Mouse (Mus musculus): ENCODE data around the gene Drp2. TPM values are rescaled to one million over a fixed set of nuclear protein-coding genes. Genes with fewer than 3 reads are reported as not detected.

Gene Drp2
- 0.81 and 0.98 TPM in 2 replicates for polyA plus RNA-seq (2015; fragmentation: Nextera tagmentation; extraction: Ambion mirVana)

DNA sequence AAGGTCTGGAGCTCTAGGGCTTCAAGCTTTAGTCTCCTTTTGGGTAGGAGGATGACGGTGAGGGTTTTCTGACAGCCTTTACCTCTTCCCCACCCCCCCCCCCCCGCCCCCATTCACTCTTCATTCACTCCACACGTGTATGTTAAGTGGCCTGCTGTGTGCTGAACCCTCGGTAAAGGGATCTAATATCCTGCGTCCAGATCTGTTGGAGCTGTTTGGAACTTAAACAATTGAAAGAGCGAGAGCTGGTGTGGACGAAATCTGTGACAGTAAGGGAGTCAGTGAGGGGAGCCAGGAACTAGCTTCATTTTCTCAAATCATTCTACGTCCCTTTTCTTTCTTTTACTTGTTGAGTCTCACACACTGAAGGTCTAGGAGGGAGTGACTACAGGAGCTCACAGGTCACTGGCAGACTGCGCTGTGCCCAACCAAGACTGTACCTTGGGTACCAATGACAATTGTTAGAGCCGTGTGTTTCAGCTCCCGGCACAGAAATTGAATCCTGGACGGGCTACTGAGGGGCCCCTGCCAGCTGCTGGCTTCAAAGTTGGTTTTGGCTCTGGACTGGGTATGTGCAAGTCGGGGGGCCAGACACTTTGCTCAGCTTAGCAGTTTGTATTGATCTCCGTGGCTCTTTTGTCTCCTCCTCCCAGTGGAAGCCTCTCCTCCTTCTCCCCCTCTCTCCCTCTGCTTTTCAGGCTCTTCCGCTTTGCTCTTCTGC is at the start of gene Drp2:
Gene Drp2, plus strand, starts transcription at position 689 of the 721 bp plus-strand sequence.
- WGBS, result 26% methylated on average over 15 of the region's 15 CpGs
- Histone ChIP-seq H3K27ac (ENCODE audit: low read length) (no peak within 1 kb of the TSS), H3K36me3 (ENCODE audit: control insufficient read depth, insufficient read depth, low read length) (no peaks in the 10 kb centered on the region), H3K4me2 (ENCODE audit: low read depth, low read length) (peak within 1 kb of the TSS; percentile 57), H3K27me3 (replicated peaks; ENCODE audit: control insufficient read depth, insufficient read depth, low read length) (no peaks in the 10 kb centered on the region), H3K4me1 (ENCODE audit: control insufficient read depth, insufficient read depth, low read length) (no peaks in the 10 kb centered on the region), H3K4me3 (ENCODE audit: low read length) (peak within 1 kb of the TSS; percentile 41), H3K9me3 (ENCODE audit: control insufficient read depth, low read length) (no peaks in the 10 kb centered on the region), H3K9ac (ENCODE audit: low read depth, low read length) (peak within 1 kb of the TSS; percentile 25)
- peak; percentile 58 for ATAC-seq

DNA sequence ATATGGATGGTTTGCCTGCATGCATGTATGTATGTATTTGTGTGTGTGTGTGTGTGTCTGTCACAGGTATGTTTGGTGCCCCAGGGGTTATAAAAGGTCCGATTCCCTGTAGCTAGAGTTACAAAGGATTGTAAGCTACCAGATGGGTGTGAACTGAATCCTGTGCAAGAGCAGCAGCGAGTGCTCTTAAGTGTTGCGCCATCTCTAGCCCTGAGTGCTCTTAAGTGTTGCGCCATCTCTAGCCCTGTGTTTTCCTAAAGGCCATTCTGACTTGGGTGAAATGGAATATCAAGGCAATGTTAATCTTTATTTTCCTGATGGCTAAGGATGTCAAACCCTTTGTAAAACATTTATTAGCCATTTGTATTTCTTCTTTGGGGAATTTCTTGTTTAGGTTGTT is 45.0 kb upstream of the Drp2 start:
- no peak for ATAC-seq
- 77% methylated on average over 4 of the region's 4 CpGs for WGBS
- no peak overlapping the region for H3K9ac ChIP-seq (ENCODE audit: low read depth, low read length)
- no peak overlapping the region for H3K4me2 ChIP-seq (ENCODE audit: low read depth, low read length)
- no peaks in the 10 kb centered on the region for H3K36me3 ChIP-seq (ENCODE audit: control insufficient read depth, insufficient read depth, low read length)
- no peaks in the 10 kb centered on the region; the same call in 1 of the 2 replicates for H3K9me3 ChIP-seq (ENCODE audit: control insufficient read depth, low read length)
- no peak overlapping the region for H3K27ac ChIP-seq (ENCODE audit: low read length)
- H3K4me1 ChIP-seq (ENCODE audit: control insufficient read depth, insufficient read depth, low read length), result no peaks in the 10 kb centered on the region
- no peaks in the 10 kb centered on the region for H3K27me3 ChIP-seq (replicated peaks; ENCODE audit: control insufficient read depth, insufficient read depth, low read length)
- H3K4me3 ChIP-seq (ENCODE audit: low read length), result no peak overlapping the region

DNA sequence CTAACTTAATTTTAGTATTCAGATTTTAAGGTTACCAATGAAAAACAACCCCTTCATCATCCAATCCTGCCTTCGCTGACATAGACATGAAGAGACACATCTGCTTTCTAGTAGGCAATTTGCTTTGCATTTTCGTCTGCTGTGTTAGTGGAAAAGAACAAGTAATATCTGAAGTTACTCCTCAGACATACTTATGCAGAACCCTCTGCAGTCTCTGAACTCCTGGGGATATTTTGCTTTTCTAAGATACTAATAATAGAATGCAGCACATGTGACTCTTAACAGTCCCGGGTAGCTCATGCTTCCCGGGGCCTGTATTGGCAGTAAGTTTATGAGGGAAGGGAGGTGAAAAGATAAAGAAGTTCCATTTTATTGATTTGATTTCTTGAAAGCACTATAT is 42.2 kb upstream of the Drp2 start:
- H3K9ac ChIP-seq (ENCODE audit: low read depth, low read length), result no peak overlapping the region
- H3K27me3 ChIP-seq (replicated peaks; ENCODE audit: control insufficient read depth, insufficient read depth, low read length), result no peaks in the 10 kb centered on the region
- no peak overlapping the region for H3K4me2 ChIP-seq (ENCODE audit: low read depth, low read length)
- H3K27ac ChIP-seq (ENCODE audit: low read length), result no peak overlapping the region
- no peak overlapping the region for H3K4me3 ChIP-seq (ENCODE audit: low read length)
- H3K9me3 ChIP-seq (ENCODE audit: control insufficient read depth, low read length), result no peaks in the 10 kb centered on the region; the same call in 1 of the 2 replicates
- no peaks in the 10 kb centered on the region for H3K4me1 ChIP-seq (ENCODE audit: control insufficient read depth, insufficient read depth, low read length)
- no peak for ATAC-seq
- WGBS, result 96% methylated on average over 4 of the region's 4 CpGs
- H3K36me3 ChIP-seq (ENCODE audit: control insufficient read depth, insufficient read depth, low read length), result no peaks in the 10 kb centered on the region

DNA sequence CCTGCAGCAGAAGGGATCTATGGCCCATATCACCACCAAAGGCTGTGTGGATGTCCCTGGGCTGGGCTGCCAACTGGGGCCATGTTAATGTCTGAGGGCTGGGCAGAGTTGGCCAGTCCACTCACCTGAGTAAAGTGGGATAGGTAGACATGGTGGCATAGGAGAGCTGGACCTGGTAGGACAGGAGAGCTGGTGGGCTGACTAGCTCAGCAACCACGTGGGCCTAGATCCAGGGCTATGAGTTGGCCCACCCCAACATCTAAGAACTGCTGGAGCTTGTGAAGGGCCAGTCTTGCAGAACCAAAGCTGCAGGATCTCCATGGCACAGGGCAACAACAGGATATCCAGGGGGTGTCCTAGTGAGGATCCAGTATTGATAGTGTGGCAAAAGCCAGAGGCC is 38.9 kb upstream of the Drp2 start:
- no peaks in the 10 kb centered on the region for H3K36me3 ChIP-seq (ENCODE audit: control insufficient read depth, insufficient read depth, low read length)
- no peak overlapping the region for H3K4me3 ChIP-seq (ENCODE audit: low read length)
- no peak overlapping the region for H3K9ac ChIP-seq (ENCODE audit: low read depth, low read length)
- H3K27ac ChIP-seq (ENCODE audit: low read length), result no peak overlapping the region
- 76% methylated on average over 1 of the region's 1 CpGs for WGBS
- no peak for ATAC-seq
- no peak overlapping the region for H3K4me2 ChIP-seq (ENCODE audit: low read depth, low read length)
- H3K4me1 ChIP-seq (ENCODE audit: control insufficient read depth, insufficient read depth, low read length), result no peaks in the 10 kb centered on the region
- H3K9me3 ChIP-seq (ENCODE audit: control insufficient read depth, low read length), result no peaks in the 10 kb centered on the region; the same call in 1 of the 2 replicates
- H3K27me3 ChIP-seq (replicated peaks; ENCODE audit: control insufficient read depth, insufficient read depth, low read length), result no peaks in the 10 kb centered on the region

DNA sequence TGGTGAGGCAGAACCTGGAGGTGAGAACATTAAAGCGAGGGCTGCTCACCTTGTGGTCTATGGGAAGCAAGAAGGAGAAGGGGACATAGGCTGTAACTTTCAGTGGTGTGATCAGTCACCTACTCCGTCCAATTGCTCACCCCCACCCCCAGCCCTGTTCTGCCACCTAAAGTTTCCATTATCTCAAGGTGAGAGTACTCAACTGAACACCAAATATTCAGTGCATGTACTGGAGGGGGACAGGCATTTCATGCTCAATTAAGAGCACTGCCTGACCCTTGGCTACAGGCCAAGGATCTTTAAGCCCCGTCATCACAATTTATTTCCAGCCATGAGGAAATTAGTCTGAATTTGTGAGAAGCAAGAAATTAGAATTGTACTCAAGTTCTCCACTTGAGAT is 37.8 kb upstream of the Drp2 start:
- 83% methylated on average over 3 of the region's 3 CpGs for WGBS
- no peak for ATAC-seq
- H3K4me2 ChIP-seq (ENCODE audit: low read depth, low read length), result no peak overlapping the region
- no peaks in the 10 kb centered on the region for H3K36me3 ChIP-seq (ENCODE audit: control insufficient read depth, insufficient read depth, low read length)
- H3K27me3 ChIP-seq (replicated peaks; ENCODE audit: control insufficient read depth, insufficient read depth, low read length), result no peaks in the 10 kb centered on the region
- no peak overlapping the region for H3K4me3 ChIP-seq (ENCODE audit: low read length)
- H3K4me1 ChIP-seq (ENCODE audit: control insufficient read depth, insufficient read depth, low read length), result no peaks in the 10 kb centered on the region
- no peaks in the 10 kb centered on the region; the same call in 1 of the 2 replicates for H3K9me3 ChIP-seq (ENCODE audit: control insufficient read depth, low read length)
- no peak overlapping the region for H3K9ac ChIP-seq (ENCODE audit: low read depth, low read length)
- no peak overlapping the region for H3K27ac ChIP-seq (ENCODE audit: low read length)

DNA sequence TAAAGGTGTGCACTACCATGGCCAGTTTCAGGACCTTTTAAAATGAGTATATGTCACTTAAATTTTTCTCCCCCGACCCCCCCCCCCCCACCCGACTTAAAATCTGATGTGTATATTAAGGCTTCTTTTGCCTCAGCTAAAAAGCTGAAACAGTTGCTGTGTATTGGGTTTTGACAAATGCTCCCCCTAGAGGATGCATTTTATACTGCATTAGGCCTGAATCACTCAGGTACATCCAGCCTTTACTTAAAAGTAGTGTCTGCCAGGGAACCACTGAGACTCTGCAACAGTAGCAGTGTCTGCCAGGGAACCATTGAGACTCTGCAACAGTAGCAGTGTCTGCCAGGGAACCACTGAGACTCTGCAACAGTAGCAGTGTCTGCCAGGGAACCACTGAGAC is 33.1 kb upstream of the Drp2 start:
- H3K4me2 ChIP-seq (ENCODE audit: low read depth, low read length), result no peak overlapping the region
- no peak for ATAC-seq
- H3K9me3 ChIP-seq (ENCODE audit: control insufficient read depth, low read length), result no peaks in the 10 kb centered on the region
- WGBS, result 4% methylated on average over 2 of the region's 2 CpGs
- no peak overlapping the region for H3K27ac ChIP-seq (ENCODE audit: low read length)
- H3K9ac ChIP-seq (ENCODE audit: low read depth, low read length), result no peak overlapping the region
- no peak overlapping the region for H3K4me3 ChIP-seq (ENCODE audit: low read length)
- H3K27me3 ChIP-seq (replicated peaks; ENCODE audit: control insufficient read depth, insufficient read depth, low read length), result no peaks in the 10 kb centered on the region
- no peaks in the 10 kb centered on the region for H3K36me3 ChIP-seq (ENCODE audit: control insufficient read depth, insufficient read depth, low read length)
- no peaks in the 10 kb centered on the region for H3K4me1 ChIP-seq (ENCODE audit: control insufficient read depth, insufficient read depth, low read length)

DNA sequence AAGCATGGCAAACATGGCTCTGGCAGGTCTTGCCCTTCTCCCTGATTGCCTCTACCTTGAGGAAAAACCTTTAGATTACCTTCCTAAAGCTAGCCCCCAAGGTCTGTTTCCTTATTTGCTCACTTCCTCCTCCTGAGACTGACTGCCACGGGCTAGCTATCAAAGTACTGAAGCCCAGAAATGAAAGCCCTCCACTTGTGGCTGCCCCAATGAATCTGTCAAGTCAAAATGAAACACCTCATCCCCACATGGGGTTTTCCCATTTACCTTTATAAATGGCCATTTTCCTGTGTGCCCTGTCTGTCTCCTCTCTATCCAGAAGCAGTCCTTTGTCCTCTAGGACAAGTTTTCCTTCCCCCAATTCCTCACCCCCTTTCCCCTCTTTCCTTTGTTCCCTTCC is 30.2 kb upstream of the Drp2 start:
- H3K9me3 ChIP-seq (ENCODE audit: control insufficient read depth, low read length), result no peaks in the 10 kb centered on the region
- no peak overlapping the region for H3K9ac ChIP-seq (ENCODE audit: low read depth, low read length)
- no peaks in the 10 kb centered on the region for H3K36me3 ChIP-seq (ENCODE audit: control insufficient read depth, insufficient read depth, low read length)
- no peak for ATAC-seq
- H3K4me1 ChIP-seq (ENCODE audit: control insufficient read depth, insufficient read depth, low read length), result no peaks in the 10 kb centered on the region
- WGBS, result 69% methylated on average over 1 of the region's 1 CpGs
- no peak overlapping the region for H3K4me3 ChIP-seq (ENCODE audit: low read length)
- no peak overlapping the region for H3K27ac ChIP-seq (ENCODE audit: low read length)
- H3K4me2 ChIP-seq (ENCODE audit: low read depth, low read length), result no peak overlapping the region
- no peaks in the 10 kb centered on the region for H3K27me3 ChIP-seq (replicated peaks; ENCODE audit: control insufficient read depth, insufficient read depth, low read length)

DNA sequence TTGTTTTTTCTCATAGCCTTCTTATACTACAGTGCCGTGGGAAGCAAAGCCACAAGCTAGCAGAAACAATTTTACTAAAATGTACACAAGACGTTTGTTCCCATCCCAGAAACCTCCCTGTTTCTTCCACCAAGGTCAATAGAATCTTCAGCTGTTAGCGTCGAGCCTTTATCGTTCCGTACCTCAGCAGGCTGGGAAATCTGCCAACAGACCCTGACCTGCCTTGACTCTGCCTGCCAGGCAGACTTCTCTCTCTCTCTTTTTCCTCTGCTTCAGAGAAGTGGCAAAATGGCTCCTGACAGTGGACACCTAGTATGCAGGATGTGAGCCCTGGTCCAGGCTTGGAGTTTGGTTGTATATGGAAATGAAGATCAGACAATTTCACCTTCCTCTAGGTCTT is 19.5 kb upstream of the Drp2 start:
- no peak for ATAC-seq

DNA sequence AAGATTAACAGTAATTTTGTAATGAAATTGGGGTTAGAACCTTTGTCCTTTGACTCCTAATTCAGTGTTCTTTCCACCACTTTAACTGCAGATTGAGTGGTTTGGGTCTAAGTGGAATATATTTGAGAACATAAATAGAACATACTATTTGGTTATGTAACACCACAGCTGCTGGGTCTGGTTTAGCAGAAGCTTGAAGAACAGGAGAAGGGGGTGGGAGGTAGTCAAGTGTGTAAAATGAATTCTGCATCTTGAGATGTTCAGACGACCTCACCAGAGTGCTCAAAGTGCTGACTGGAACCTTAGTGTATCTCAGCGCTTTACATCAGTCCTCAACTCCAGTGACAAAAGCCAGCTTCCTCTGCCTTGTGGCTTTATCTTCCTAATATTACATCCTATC is 5.4 kb upstream of the Drp2 start:
- ATAC-seq, result no peak

More for the DNA sequence above, 19.5 kb upstream of the Drp2 start:
- Histone ChIP-seq H3K9ac (ENCODE audit: low read depth, low read length) (no peak overlapping the region), H3K27ac (ENCODE audit: low read length) (no peak overlapping the region), H3K36me3 (ENCODE audit: control insufficient read depth, insufficient read depth, low read length) (no peaks in the 10 kb centered on the region), H3K4me2 (ENCODE audit: low read depth, low read length) (no peak overlapping the region), H3K9me3 (ENCODE audit: control insufficient read depth, low read length) (no peaks in the 10 kb centered on the region), H3K27me3 (replicated peaks; ENCODE audit: control insufficient read depth, insufficient read depth, low read length) (no peaks in the 10 kb centered on the region), H3K4me3 (ENCODE audit: low read length) (no peak overlapping the region), H3K4me1 (ENCODE audit: control insufficient read depth, insufficient read depth, low read length) (no peaks in the 10 kb centered on the region)
- 71% methylated on average over 6 of the region's 6 CpGs for WGBS

DNA sequence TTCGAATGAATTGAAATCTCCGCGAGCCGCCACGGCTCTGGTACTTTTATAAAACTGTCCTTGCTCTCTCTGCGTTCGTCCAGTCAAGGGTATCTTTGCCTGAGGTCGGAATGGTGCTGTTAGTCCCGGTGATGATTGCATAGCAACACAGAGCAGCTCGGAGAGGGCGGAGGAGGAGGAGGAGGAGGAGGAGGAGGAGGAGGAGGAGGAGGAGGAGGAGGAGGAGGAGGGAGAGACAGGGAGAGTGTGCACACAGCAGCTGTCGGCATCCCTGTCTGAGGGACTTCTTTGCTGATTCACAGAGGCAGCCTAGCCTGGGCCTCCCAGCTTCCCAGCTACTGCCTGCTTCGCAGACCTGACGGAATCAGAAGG is 219 bp downstream of the Drp2 start:
- peak overlapping the region; percentile 57 for H3K4me2 ChIP-seq (ENCODE audit: low read depth, low read length)
- H3K4me3 ChIP-seq (ENCODE audit: low read length), result peak overlapping the region; percentile 41
- no peaks in the 10 kb centered on the region for H3K9me3 ChIP-seq (ENCODE audit: control insufficient read depth, low read length)
- no peaks in the 10 kb centered on the region for H3K27me3 ChIP-seq (replicated peaks; ENCODE audit: control insufficient read depth, insufficient read depth, low read length)
- peak; percentile 50 for ATAC-seq
- peak overlapping the region; percentile 25; the same call in 1 of the 2 replicates for H3K9ac ChIP-seq (ENCODE audit: low read depth, low read length)
- H3K36me3 ChIP-seq (ENCODE audit: control insufficient read depth, insufficient read depth, low read length), result no peaks in the 10 kb centered on the region
- no peak overlapping the region for H3K27ac ChIP-seq (ENCODE audit: low read length)
- WGBS, result 23% methylated on average over 11 of the region's 14 CpGs
- no peaks in the 10 kb centered on the region for H3K4me1 ChIP-seq (ENCODE audit: control insufficient read depth, insufficient read depth, low read length)

More for the DNA sequence above, 5.4 kb upstream of the Drp2 start:
- no peak overlapping the region for H3K4me2 ChIP-seq (ENCODE audit: low read depth, low read length)
- no peak overlapping the region for H3K9ac ChIP-seq (ENCODE audit: low read depth, low read length)
- no peak overlapping the region for H3K27ac ChIP-seq (ENCODE audit: low read length)
- H3K27me3 ChIP-seq (replicated peaks; ENCODE audit: control insufficient read depth, insufficient read depth, low read length), result no peaks in the 10 kb centered on the region
- WGBS, result 52% methylated on average over 2 of the region's 2 CpGs
- no peaks in the 10 kb centered on the region for H3K4me1 ChIP-seq (ENCODE audit: control insufficient read depth, insufficient read depth, low read length)
- no peaks in the 10 kb centered on the region for H3K36me3 ChIP-seq (ENCODE audit: control insufficient read depth, insufficient read depth, low read length)
- H3K9me3 ChIP-seq (ENCODE audit: control insufficient read depth, low read length), result no peaks in the 10 kb centered on the region
- H3K4me3 ChIP-seq (ENCODE audit: low read length), result no peak overlapping the region

Data from intestine, embryonic 16.5 days (tissue).